Mouse (Mus musculus) kidney, adult 2 months (tissue): Measurements from ENCODE around the gene Tspear.

Experiments
- CTCF ChIP-seq: fragments of 200-500 bp; conservative IDR thresholded peaks from 2 replicates; pipeline ENCODE4 v1.5.1; 2011; ENCODE audit warnings: low read depth, mild to moderate bottlenecking, control low read depth, low read length, moderate library complexity, mixed read lengths; ENCODE audit not compliant: insufficient read depth, insufficient read length
- POLR2A ChIP-seq: fragments of 200-500 bp; IDR thresholded peaks from one replicate; pipeline ENCODE4 v1.6.1; 2011; ENCODE audit warnings: low read depth, low read length, control low read depth

DNA sequence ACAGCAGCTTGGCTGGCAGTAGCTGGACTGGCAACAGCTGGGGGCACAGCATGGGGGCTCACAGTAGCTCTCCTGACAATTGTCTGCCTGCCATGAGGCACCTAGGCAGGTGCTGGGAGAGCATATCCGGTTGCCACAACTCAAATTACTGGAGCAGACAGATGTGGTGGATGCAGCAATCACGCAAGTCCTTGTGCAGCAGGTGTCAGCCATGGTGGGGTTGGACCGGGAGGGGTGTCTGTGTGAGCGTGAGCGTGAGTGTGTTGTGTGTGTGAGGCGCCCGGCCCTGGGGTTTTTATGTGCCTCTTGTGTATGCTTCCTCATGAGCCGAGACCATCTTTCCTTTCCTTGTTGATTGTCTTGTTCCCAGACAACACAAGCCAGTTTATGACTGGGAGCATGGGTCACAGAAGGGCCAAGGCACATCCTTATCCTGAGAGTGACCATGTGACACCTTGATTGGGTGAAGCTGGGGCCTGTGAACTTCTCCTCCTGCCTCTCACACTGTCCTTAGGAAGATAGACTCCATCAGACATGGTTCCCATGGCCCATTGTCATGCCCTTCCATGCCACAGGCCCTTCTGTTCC is 112.6 kb downstream of the Tspear start, which contains the start of gene Gm19668:
- TF ChIP-seq CTCF (no peak), POLR2A (no peak)
